Mouse (Mus musculus) forebrain, embryonic 13.5 days (tissue): ENCODE results near the gene Mymk. TPM values are rescaled to one million over a fixed set of nuclear protein-coding genes. Genes with fewer than 3 reads are reported as not detected.

Experiments used
- ATAC-seq: fragments of 200-750 bp; cut with Nextera tagmentation; 2 replicates; pipeline ENCODE4 v1.8.0; 2017
- H3K27ac ChIP-seq: fragments of 300-500 bp; sonication (generic); 2 replicates; pipeline ENCODE4 v1.5.1; 2015; ENCODE audit warnings: inconsistent platforms, mild to moderate bottlenecking, moderate library complexity
- H3K27me3 ChIP-seq: fragments of 300-500 bp; sonication (generic); 2 replicates; pipeline ENCODE4 v1.6.1; 2015; ENCODE audit warnings: mild to moderate bottlenecking, inconsistent platforms
- H3K36me3 ChIP-seq: fragments of 300-500 bp; sonication (generic); 2 replicates; pipeline ENCODE4 v1.6.1; 2015; ENCODE audit warnings: mild to moderate bottlenecking, inconsistent platforms; ENCODE audit not compliant: poor library complexity, severe bottlenecking
- H3K4me1 ChIP-seq: fragments of 300-500 bp; sonication (generic); 2 replicates; pipeline ENCODE4 v1.6.1; 2015; ENCODE audit warnings: inconsistent platforms
- H3K4me2 ChIP-seq: fragments of 300-500 bp; sonication (generic); 2 replicates; pipeline ENCODE4 v1.6.1; 2015; ENCODE audit warnings: inconsistent platforms, mild to moderate bottlenecking, moderate library complexity
- H3K4me3 ChIP-seq: fragments of 300-500 bp; sonication (generic); 2 replicates; pipeline ENCODE4 v1.5.1; 2015; ENCODE audit warnings: mild to moderate bottlenecking, inconsistent platforms
- H3K9ac ChIP-seq: fragments of 300-500 bp; sonication (generic); 2 replicates; pipeline ENCODE4 v1.6.1; 2015; ENCODE audit warnings: mild to moderate bottlenecking, inconsistent platforms
- H3K9me3 ChIP-seq: fragments of 300-500 bp; sonication (generic); replicated peaks from 2 replicates; pipeline ENCODE4 v1.6.1; 2016; ENCODE audit warnings: inconsistent platforms
- WGBS: fragments of 180-500 bp; shearing (Covaris S2); methylation state at CpG from one replicate; pipeline ENCODE4 v1.1.7; 2015; 5-methylcytosine and 5-hydroxymethylcytosine counted together
- polyA plus RNA-seq: library from polyadenylated mRNA; unstranded; fragments of >200 nt; fragmentation: Nextera tagmentation; extraction: Ambion mirVana; gene quantifications from 2 replicates; pipeline ENCODE4 v1.2.1, GENCODE M21; 2015

The Mymk gene
- polyA plus RNA-seq, 1 experiment from 2014 or later, result not detected

GRCm38 (mm10) chr2:27095178-27095577 is 23.2 kb upstream of the Mymk start:
- Histone ChIP-seq H3K27me3 (no peaks in the 10 kb centered on the region), H3K9me3 (no peaks in the 10 kb centered on the region), H3K4me1 (peaks cover 17% of the 10 kb centered on the region), H3K4me2 (no peak overlapping the region), H3K36me3 (no peaks in the 10 kb centered on the region), H3K27ac (no peak overlapping the region), H3K4me3 (no peak overlapping the region), H3K9ac (no peak overlapping the region)
- no peak for ATAC-seq
- 94% methylated on average over 7 of the region's 7 CpGs for WGBS

GRCm38 (mm10) chr2:27089238-27089637 is 17.3 kb upstream of the Mymk start:
- H3K36me3 ChIP-seq, result no peaks in the 10 kb centered on the region
- no peak overlapping the region for H3K4me3 ChIP-seq
- no peak overlapping the region for H3K9ac ChIP-seq
- no peak overlapping the region for H3K4me2 ChIP-seq
- WGBS, result 79% methylated on average over 1 of the region's 1 CpGs
- H3K4me1 ChIP-seq, result no peaks in the 10 kb centered on the region
- H3K27me3 ChIP-seq, result no peaks in the 10 kb centered on the region
- no peak overlapping the region for H3K27ac ChIP-seq
- H3K9me3 ChIP-seq, result no peaks in the 10 kb centered on the region
- no peak for ATAC-seq

GRCm38 (mm10) chr2:27088700-27089099 is 16.7 kb upstream of the Mymk start:
- WGBS, result 67% methylated on average over 5 of the region's 5 CpGs
- H3K27ac ChIP-seq, result no peak overlapping the region
- H3K9ac ChIP-seq, result no peak overlapping the region
- H3K9me3 ChIP-seq, result no peaks in the 10 kb centered on the region
- H3K27me3 ChIP-seq, result no peaks in the 10 kb centered on the region
- H3K4me3 ChIP-seq, result no peak overlapping the region
- H3K36me3 ChIP-seq, result no peaks in the 10 kb centered on the region
- no peak for ATAC-seq
- H3K4me1 ChIP-seq, result no peaks in the 10 kb centered on the region
- no peak overlapping the region for H3K4me2 ChIP-seq

GRCm38 (mm10) chr2:27088071-27088644 is 16.2 kb upstream of the Mymk start:
- H3K4me1 ChIP-seq, result no peaks in the 10 kb centered on the region
- no peak overlapping the region for H3K27ac ChIP-seq
- no peak overlapping the region for H3K9ac ChIP-seq
- no peak for ATAC-seq
- H3K9me3 ChIP-seq, result no peaks in the 10 kb centered on the region
- 82% methylated on average over 18 of the region's 18 CpGs for WGBS
- no peak overlapping the region for H3K4me3 ChIP-seq
- H3K36me3 ChIP-seq, result no peaks in the 10 kb centered on the region
- no peak overlapping the region for H3K4me2 ChIP-seq
- no peaks in the 10 kb centered on the region for H3K27me3 ChIP-seq

GRCm38 (mm10) chr2:27087581-27087980 is 15.6 kb upstream of the Mymk start:
- no peaks in the 10 kb centered on the region for H3K4me1 ChIP-seq
- no peak overlapping the region for H3K9ac ChIP-seq
- 92% methylated on average over 5 of the region's 5 CpGs for WGBS
- no peak overlapping the region for H3K27ac ChIP-seq
- ATAC-seq, result no peak
- H3K36me3 ChIP-seq, result no peaks in the 10 kb centered on the region
- H3K9me3 ChIP-seq, result no peaks in the 10 kb centered on the region
- H3K4me3 ChIP-seq, result no peak overlapping the region
- H3K27me3 ChIP-seq, result no peaks in the 10 kb centered on the region
- H3K4me2 ChIP-seq, result no peak overlapping the region

- no peak for ATAC-seq
- H3K27me3 ChIP-seq, result no peaks in the 10 kb centered on the region
- H3K27ac ChIP-seq, result no peak overlapping the region
- H3K36me3 ChIP-seq, result no peaks in the 10 kb centered on the region
- no peaks in the 10 kb centered on the region for H3K4me1 ChIP-seq
- no peak overlapping the region for H3K4me2 ChIP-seq
- WGBS, result 84% methylated on average over 4 of the region's 4 CpGs
- no peak overlapping the region for H3K4me3 ChIP-seq
- no peak overlapping the region for H3K9ac ChIP-seq
- no peaks in the 10 kb centered on the region for H3K9me3 ChIP-seq
These were observed 14.6 kb upstream of the Mymk start for GRCm38 (mm10) chr2:27086483-27087010.

GRCm38 (mm10) chr2:27085801-27086200 is 13.8 kb upstream of the Mymk start:
- Histone ChIP-seq H3K36me3 (no peaks in the 10 kb centered on the region), H3K4me3 (no peak overlapping the region), H3K9me3 (no peaks in the 10 kb centered on the region), H3K27ac (no peak overlapping the region), H3K27me3 (no peaks in the 10 kb centered on the region), H3K9ac (no peak overlapping the region), H3K4me2 (no peak overlapping the region), H3K4me1 (no peaks in the 10 kb centered on the region)
- no peak for ATAC-seq
- WGBS, result 37% methylated on average over 2 of the region's 2 CpGs

- no peak overlapping the region for H3K27ac ChIP-seq
- no peak overlapping the region for H3K4me2 ChIP-seq
- no peaks in the 10 kb centered on the region for H3K36me3 ChIP-seq
- H3K9ac ChIP-seq, result no peak overlapping the region
- no peak overlapping the region for H3K4me3 ChIP-seq
- no peak for ATAC-seq
- 66% methylated on average over 8 of the region's 8 CpGs for WGBS
- H3K27me3 ChIP-seq, result no peaks in the 10 kb centered on the region
- H3K4me1 ChIP-seq, result peaks cover 5% of the 10 kb centered on the region
- H3K9me3 ChIP-seq, result no peaks in the 10 kb centered on the region
These were observed 13.0 kb upstream of the Mymk start for GRCm38 (mm10) chr2:27084963-27085362.

- no peaks in the 10 kb centered on the region for H3K9me3 ChIP-seq
- H3K4me2 ChIP-seq, result no peak overlapping the region
- no peaks in the 10 kb centered on the region for H3K36me3 ChIP-seq
- H3K4me1 ChIP-seq, result peaks cover 15% of the 10 kb centered on the region
- no peak overlapping the region for H3K4me3 ChIP-seq
- H3K27me3 ChIP-seq, result no peaks in the 10 kb centered on the region
- no peak overlapping the region for H3K9ac ChIP-seq
- 83% methylated on average over 12 of the region's 12 CpGs for WGBS
- no peak overlapping the region for H3K27ac ChIP-seq
- ATAC-seq, result no peak
These were observed 11.9 kb upstream of the Mymk start for GRCm38 (mm10) chr2:27083761-27084475.

- ATAC-seq, result peak; percentile 62
- H3K4me3 ChIP-seq, result no peak overlapping the region
- no peaks in the 10 kb centered on the region for H3K36me3 ChIP-seq
- H3K9me3 ChIP-seq, result no peaks in the 10 kb centered on the region
- WGBS, result 60% methylated on average over 2 of the region's 2 CpGs
- H3K9ac ChIP-seq, result no peak overlapping the region
- H3K27me3 ChIP-seq, result no peaks in the 10 kb centered on the region
- H3K4me1 ChIP-seq, result peaks cover 28% of the 10 kb centered on the region
- peak overlapping the region; percentile 21 for H3K4me2 ChIP-seq
- H3K27ac ChIP-seq, result peak overlapping the region; percentile 55
These were observed 7.7 kb upstream of the Mymk start for GRCm38 (mm10) chr2:27079649-27080048.

GRCm38 (mm10) chr2:27079152-27079584 is 7.2 kb upstream of the Mymk start, which contains the start of gene Adamtsl2:
Gene Adamtsl2, plus strand, starts transcription at chr2:27079379.
- WGBS, result 3% methylated on average over 10 of the region's 10 CpGs
- Histone ChIP-seq H3K27me3 (no peaks in the 10 kb centered on the region), H3K36me3 (no peaks in the 10 kb centered on the region), H3K27ac (peak within 1 kb of the TSS; percentile 55), H3K9ac (no peak within 1 kb of the TSS), H3K4me3 (no peak within 1 kb of the TSS), H3K4me2 (peak within 1 kb of the TSS; percentile 21), H3K4me1 (peaks cover 28% of the 10 kb centered on the region), H3K9me3 (no peaks in the 10 kb centered on the region)
- ATAC-seq, result peak; percentile 76

GRCm38 (mm10) chr2:27078312-27078711 is 6.3 kb upstream of the Mymk start:
- Histone ChIP-seq H3K36me3 (no peaks in the 10 kb centered on the region), H3K4me1 (peaks cover 28% of the 10 kb centered on the region), H3K4me3 (no peak overlapping the region), H3K27ac (no peak overlapping the region), H3K9me3 (no peaks in the 10 kb centered on the region), H3K9ac (no peak overlapping the region), H3K4me2 (no peak overlapping the region), H3K27me3 (no peaks in the 10 kb centered on the region)
- no peak for ATAC-seq
- 34% methylated on average over 2 of the region's 2 CpGs for WGBS
